11 mouse cellular contexts compared by ENCODE assay signal in genomic region chr13:21240788-21241187, GRCm38 (mm10). TPM values are rescaled to one million over a fixed set of nuclear protein-coding genes. Genes with fewer than 3 reads are reported as not detected.
DNase-seq lines count a peak whose midpoint lies in the region; ATAC-seq lines count a peak whose summit lies in the region.
"Had no signal": no experiment of that assay in that cellular context is flagged by ENCODE, and none has a peak within 500 bp of the region (broad histone marks: within the 10 kb centered on the region; RNA-seq: fewer than 3 reads in every experiment).

No protein-coding gene starts in this region.

- H3K9me3 ChIP-seq in heart, embryonic 11.5 days (replicated peaks; ENCODE audit: control insufficient read depth, low read length), result no peaks in the 10 kb centered on the region
- H3K9me3 ChIP-seq in limb, embryonic 10.5 days (replicated peaks), result no peaks in the 10 kb centered on the region
- H3K9me3 ChIP-seq: neural tube, embryonic 12.5 days had no signal

- 11% methylated on average over 7 of the region's 7 CpGs for WGBS in heart, embryonic 11.5 days (ENCODE audit: insufficient replicate concordance)
- WGBS in limb, embryonic 10.5 days, result 9% methylated on average over 7 of the region's 7 CpGs

- no peak for DNase-seq in heart, postnatal 25 days (ENCODE audit: low spot score)
- DNase-seq in 3T3-L1 (ENCODE audit: low read depth, low spot score) (peak; percentile 79), NIH3T3 (ENCODE audit: low read depth) (peak; percentile 53)
- peak; percentile 76 for DNase-seq in limb, embryonic 10.5 days (ENCODE audit: low spot score)
- no peak for DNase-seq in gastrocnemius, postnatal 14 days
- no peak for DNase-seq in gastrocnemius, adult 18-20 months (ENCODE audit: low spot score)
- DNase-seq in heart, postnatal 4 days, result no peak

- intact Hi-C loops in heart, postnatal 25 days (cut with DNase I), result no loop called here
- intact Hi-C loops in gastrocnemius, postnatal 14 days (cut with DNase I; ENCODE audit: low total_unique reads), result no loop called here

- peak; percentile 59; the same call in 1 of the 2 replicates for ATAC-seq in heart, embryonic 11.5 days (replicated peaks; ENCODE audit: insufficient number of reproducible peaks, low FRiP score, low TSS enrichment)

- H3K9ac ChIP-seq in heart, embryonic 11.5 days (ENCODE audit: low read depth, low read length), result no peak overlapping the region
- H3K9ac ChIP-seq: neural tube, embryonic 12.5 days had no signal

- peaks cover 4% of the 10 kb centered on the region; the same call in 1 of the 2 replicates for H3K27me3 ChIP-seq in heart, embryonic 11.5 days (ENCODE audit: control insufficient read depth, insufficient read depth, low read length)
- H3K27me3 ChIP-seq in limb, embryonic 10.5 days (ENCODE audit: low read depth, poor library complexity, severe bottlenecking), result peaks cover 25% of the 10 kb centered on the region

- no peaks in the 10 kb centered on the region for H3K36me3 ChIP-seq in heart, embryonic 11.5 days (ENCODE audit: control insufficient read depth, insufficient read depth, low read length)
- no peaks in the 10 kb centered on the region for H3K36me3 ChIP-seq in limb, embryonic 10.5 days
- H3K36me3 ChIP-seq: neural tube, embryonic 12.5 days had no signal

- no peak overlapping the region for H3K4me3 ChIP-seq in heart, embryonic 11.5 days (ENCODE audit: low read depth, low read length)
- H3K4me3 ChIP-seq in limb, embryonic 10.5 days, result no peak overlapping the region; the same call in 1 of the 2 replicates
- H3K4me3 ChIP-seq: neural tube, embryonic 12.5 days had no signal

- H3K27ac ChIP-seq in heart, embryonic 11.5 days (ENCODE audit: low read depth, low read length), result no peak overlapping the region
- no peak overlapping the region for H3K27ac ChIP-seq in limb, embryonic 10.5 days
- H3K27ac ChIP-seq: neural tube, embryonic 12.5 days had no signal

- H3K4me1 ChIP-seq in heart, embryonic 11.5 days (ENCODE audit: control insufficient read depth, insufficient read depth, low read length), result no peaks in the 10 kb centered on the region
- peaks cover 26% of the 10 kb centered on the region for H3K4me1 ChIP-seq in limb, embryonic 10.5 days
- H3K4me1 ChIP-seq: neural tube, embryonic 12.5 days had no signal

- no peak overlapping the region; the same call in 1 of the 2 replicates for H3K4me2 ChIP-seq in heart, embryonic 11.5 days
- H3K4me2 ChIP-seq: neural tube, embryonic 12.5 days had no signal

RNA-seq across cellular contexts. Expression of gene Gpx5, which starts 51.7 kb away (rescaled TPM):
- polyA plus RNA-seq in heart, embryonic 11.5 days (2014; fragmentation: Nextera tagmentation; extraction: Ambion mirVana), result not detected in 2 replicates
- total RNA-seq in heart, postnatal 25 days (2021), result not detected
- not detected in 2 replicates for polyA plus RNA-seq in limb, embryonic 10.5 days (2016; fragmentation: Nextera tagmentation; extraction: Ambion mirVana)
- total RNA-seq in gastrocnemius, postnatal 14 days (2021), result not detected
- not detected for total RNA-seq in gastrocnemius, adult 18-20 months (2021)
- total RNA-seq in heart, postnatal 4 days (2021), result not detected
- total RNA-seq: layer of hippocampus, postnatal 36 days had no signal
- polyA plus RNA-seq: frontal cortex, adult 2 months; neural tube, embryonic 12.5 days had no signal

Comparison
In these comparisons a context has a peak if more than half of its experiments do, and no peak if none do; other contexts are left out.
1. DNase-seq: peak in 3T3-L1 (single experiment), NIH3T3 (single experiment) and limb, embryonic 10.5 days (single experiment); none in heart, postnatal 25 days (single experiment), gastrocnemius, postnatal 14 days (single experiment), gastrocnemius, adult 18-20 months (single experiment) and heart, postnatal 4 days (single experiment).